Mouse (Mus musculus) kidney, adult 18-20 months (tissue): ENCODE results near the gene Snx27.

ENCODE experiments used
- DNase-seq: peaks from one replicate; pipeline ENCODE4 v3.0.0; 2021

Gene Snx27

GRCm38 (mm10) chr3:94565557-94565956 is 17.0 kb downstream of the Snx27 start:
- DNase-seq: no peak

DNA sequence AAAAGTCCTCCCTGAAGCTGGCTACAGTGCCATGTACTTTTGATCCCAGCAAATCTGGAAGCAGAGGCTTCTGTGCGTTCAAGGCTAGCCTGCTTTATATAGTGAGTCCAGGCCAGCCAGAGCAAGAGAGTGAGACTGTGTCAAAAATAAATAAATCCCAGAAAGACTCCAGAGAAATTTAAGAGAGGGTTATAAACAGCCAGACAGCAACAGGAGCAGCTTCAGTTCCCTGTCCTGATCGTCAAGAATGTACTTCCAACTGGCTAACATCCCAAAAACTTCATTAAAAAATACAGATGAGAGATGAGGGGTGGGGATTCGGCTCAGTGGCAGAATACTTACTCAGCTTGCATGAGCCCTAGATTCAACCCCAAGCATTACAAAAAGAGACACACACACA is 17.4 kb downstream of the Snx27 start:
- DNase-seq: no peak

GRCm38 (mm10) chr3:94564356-94565010 is 18.0 kb downstream of the Snx27 start:
- DNase-seq: no peak

DNA sequence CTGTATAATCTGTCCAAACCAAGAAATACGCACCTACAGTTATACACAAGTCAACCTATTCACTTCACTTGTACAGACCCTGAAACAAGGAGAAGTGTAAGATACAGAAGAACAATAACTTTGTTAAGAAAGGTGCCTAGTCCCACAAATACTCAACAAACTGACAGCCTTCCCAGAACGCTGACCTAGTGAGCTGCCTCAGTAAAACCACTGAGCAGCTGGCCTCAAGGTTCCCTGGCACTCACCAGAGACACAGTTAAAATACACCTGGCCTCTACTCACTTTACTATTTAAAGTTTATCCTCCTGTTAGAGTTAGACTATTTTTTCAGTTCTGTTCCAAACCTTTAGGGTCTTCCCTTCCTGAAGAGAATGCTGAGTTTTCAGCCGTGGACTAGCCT is 19.4 kb downstream of the Snx27 start:
- no peak for DNase-seq

DNA sequence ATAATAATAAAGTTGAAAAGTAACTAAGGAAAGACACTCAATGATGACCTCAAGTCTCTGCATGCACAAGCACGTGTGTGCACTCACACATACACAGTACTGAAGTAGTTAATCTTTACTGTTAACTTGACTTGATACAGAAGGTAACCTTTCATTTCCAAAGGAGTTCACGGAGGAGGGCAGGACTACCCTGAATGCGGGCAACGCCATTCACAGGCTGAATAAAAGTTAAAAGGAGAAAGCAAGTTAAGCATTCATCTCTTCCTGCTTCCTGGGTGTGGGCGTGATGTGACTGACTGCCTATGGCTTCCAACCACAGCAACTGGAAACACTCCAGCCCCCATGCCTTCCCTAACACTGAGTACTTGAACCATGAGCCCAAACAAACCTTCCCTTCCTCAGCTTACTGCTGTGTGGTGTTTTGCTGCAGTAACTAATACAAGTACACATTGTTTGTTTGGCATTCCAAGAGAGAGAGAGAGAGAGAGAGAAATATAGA is 22.5 kb downstream of the Snx27 start:
- no peak for DNase-seq

- DNase-seq: no peak
Observed at GRCm38 (mm10) chr3:94549041-94549440, 33.5 kb downstream of the Snx27 start.

GRCm38 (mm10) chr3:94537187-94537586 is 45.3 kb downstream of the Snx27 start:
- no peak for DNase-seq

DNA sequence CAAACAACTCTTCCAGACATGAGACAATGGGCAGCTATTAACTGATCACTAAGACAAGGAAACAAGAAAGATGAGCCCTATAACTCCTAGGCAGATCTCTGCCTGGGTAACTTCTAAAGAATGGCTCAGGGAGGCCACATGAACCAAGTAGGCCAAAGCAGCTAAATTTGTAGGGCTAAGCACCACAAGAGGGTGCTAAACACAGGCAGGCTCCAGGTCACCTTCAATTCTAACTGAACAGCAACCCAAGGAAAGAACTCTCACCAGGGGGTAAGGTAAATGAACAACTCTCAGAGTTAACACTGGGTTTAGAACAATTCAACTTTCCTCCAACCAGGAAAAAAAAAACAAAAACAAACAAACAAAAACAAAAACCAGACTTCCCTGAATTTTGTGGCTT is 48.5 kb downstream of the Snx27 start:
- DNase-seq: peak; percentile 36

- DNase-seq: no peak
Observed at GRCm38 (mm10) chr3:94526731-94527130, 55.8 kb downstream of the Snx27 start.

DNA sequence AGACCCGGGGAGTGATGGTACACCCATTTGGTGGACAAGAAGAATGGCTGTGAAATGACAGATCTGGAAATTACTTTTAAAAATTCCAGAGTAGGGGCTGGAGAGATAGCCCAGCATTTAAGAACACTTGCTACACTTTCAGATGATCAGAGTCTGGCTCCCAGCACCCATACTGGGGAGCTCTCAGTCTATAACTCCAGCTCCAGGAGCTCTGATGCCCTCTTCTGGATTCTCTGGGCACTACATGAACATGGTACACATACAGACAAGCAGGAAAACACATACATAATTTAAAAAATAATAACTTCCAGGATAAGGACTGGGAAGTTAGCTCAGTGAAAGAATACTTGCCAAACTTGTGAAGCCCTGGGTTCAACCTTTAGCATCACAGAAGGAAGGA is 75.9 kb downstream of the Snx27 start:
- DNase-seq: no peak

- peak; percentile 32 for DNase-seq
Observed at GRCm38 (mm10) chr3:94502243-94502642, 80.3 kb downstream of the Snx27 start.

GRCm38 (mm10) chr3:94497162-94497561 is 85.4 kb downstream of the Snx27 start:
- no peak for DNase-seq

- no peak for DNase-seq
Observed at GRCm38 (mm10) chr3:94487581-94487980, 94.9 kb downstream of the Snx27 start.

GRCm38 (mm10) chr3:94485922-94486321 is 96.6 kb downstream of the Snx27 start:
- DNase-seq: no peak

DNA sequence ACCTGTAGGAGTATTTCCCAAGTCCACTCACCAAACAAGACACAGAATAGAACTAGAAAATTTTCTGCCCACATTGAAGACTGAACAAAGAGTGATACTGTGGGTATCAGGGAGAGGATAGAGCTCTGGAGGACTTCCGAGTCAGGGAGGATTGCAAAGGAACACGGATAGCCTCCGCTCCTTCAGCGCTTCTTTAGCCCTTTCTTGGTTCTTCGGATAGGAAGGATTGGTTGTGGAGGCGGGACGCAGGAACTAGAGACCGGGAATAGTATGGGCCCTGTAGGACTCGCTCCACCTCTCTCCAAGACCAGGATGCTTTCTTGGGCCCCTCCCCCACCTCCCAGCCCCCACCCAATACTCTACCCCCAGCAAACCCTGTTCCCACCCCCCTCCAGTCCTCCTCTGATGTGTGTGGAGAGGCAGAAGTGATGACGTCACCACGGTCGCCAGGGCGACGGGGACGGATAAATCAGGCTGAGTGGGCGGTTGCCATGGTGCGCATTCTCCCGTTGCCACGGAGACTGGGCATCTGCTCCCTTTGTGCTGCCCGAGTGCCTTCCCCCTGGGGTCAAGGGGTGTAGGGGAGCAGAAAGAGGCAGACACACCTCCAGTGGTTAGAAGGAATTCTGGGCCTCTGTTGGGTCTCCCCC is 98.6 kb downstream of the Snx27 start:
- no peak for DNase-seq

- no peak for DNase-seq
Observed at GRCm38 (mm10) chr3:94482764-94483385, 99.6 kb downstream of the Snx27 start.

DNA sequence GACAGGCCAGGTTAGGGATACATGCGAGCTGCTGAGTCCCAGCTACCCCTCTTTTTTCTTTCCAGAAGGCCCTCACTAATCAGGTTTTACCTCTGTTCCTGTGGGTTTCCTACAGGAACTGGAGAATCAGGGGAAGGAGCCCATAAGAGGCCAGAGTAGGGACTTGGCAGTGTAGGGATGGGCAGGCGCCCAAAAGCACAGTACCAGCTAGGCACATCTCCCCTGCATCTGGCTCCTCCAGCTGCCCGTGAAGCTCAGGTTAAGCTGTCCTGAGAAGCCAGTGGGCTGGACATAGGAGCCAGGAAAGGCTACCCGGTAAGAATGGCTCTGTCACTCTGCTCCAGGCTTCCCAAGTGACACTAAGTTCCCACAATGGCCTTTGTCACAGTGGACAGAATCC is 101.1 kb downstream of the Snx27 start:
- no peak for DNase-seq

DNA sequence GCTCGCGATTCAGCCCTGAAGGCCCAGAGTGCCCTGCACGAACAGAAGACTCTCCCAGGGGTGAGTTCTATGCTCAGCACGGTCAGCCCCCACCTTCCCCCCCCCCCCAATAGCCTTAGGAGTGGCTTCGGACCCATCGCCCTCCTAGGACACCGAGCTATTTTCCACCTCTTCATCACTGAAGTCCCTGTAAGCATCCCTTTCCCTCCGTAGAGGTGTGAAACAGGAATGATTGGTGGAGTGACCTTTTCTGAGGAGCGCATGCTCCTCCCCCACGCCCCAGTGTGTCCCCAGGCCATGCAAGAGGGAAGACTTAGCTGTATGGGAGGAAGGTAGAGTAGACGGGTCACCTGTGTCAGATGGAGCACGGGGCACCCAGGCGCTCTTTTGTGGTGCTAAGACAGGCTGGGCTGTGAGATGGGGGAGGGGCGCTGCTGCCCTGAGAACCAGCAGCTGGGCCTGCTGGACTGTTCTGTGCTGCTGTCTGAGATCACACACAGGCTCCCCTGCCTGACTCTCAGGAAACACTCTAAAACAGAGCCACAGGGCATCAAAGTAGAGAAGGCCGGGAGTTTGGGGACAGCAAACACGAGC is 102.1 kb downstream of the Snx27 start, which contains the start of gene Riiad1:
Gene Riiad1, minus strand, starts transcription at position 51 of the 594 bp plus-strand sequence.
- no peak for DNase-seq

DNA sequence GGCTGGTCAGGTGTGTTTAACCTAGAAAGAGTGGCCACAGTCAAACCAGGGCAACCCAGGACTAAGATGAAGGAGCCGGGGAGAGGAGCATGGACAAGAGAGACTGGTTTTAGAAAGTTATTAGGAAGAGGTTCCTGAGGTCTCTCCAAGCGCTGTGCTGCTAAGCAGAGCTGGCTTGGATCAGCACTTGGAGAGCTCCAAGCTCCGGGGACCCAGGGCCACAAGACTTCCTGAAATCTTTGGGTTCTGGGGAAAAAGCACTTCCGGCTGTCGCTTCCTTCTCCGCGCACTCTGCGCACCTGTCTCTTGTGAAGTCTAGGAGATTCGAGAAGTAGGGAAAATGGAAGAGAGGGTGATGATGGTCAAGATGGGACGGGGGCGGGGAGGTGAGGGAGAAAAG is 103.0 kb downstream of the Snx27 start:
- DNase-seq: no peak

- no peak for DNase-seq
Observed at GRCm38 (mm10) chr3:94478591-94479169, 103.8 kb downstream of the Snx27 start.

DNA sequence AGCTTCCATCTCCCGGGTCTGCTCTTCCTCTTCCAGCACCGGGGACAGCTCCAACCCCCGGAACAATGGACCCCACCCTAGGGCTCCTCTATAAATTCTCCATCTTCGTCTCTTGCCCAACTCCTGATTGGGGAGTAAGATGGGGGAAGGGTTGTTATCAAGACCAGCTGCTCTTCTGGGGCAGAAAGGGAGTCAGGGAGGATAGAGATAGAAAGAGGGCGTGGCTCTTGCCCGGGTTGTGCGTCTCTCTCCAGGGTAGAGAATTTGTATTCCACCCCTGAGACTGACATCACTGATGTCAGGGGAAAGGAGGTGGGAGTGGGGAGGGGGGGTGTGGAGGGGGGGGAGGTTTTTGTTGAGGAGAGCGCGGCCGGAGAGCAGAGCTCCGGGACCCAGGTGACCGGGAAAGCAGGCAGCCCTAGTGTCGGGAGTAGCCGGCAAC is 104.5 kb downstream of the Snx27 start, which contains the start of gene Celf3:
Gene Celf3, plus strand, starts transcription at position 315 of the 442 bp plus-strand sequence.
- DNase-seq: no peak

DNA sequence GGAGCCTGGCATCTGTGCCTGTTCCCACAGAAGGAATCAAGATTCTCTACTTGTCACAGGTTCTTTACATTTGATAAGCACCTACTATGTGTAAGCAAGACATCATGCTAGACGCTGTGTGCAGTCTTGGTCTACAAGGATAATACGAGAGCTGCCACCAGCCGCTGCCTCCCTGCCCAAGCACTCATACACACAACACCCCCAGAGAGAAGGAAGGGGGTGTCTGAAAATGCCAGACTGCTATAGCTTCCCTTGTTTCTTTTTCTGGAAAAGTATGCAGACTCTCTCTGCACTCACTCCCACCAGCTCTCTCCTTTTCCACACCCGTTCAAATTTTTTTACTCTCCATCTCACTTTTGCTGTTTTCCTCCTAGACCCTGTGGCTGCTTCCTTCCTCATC is 105.1 kb downstream of the Snx27 start:
- no peak for DNase-seq
